Mouse (Mus musculus): ENCODE results near the gene Adamtsl4. TPM values are rescaled to one million over a fixed set of nuclear protein-coding genes. Genes with fewer than 3 reads are reported as not detected.

Gene Adamtsl4
- 10 to 100 TPM; 39.2 to 51.4 TPM for total RNA-seq (2021)
- polyA plus RNA-seq (2012; rRNA removed) = 36.2 and 46.2 TPM in 2 replicates
- long read RNA-seq, full-length matches to known transcripts = 27 of 56 reads
- long read RNA-seq, partial matches to known transcripts = 13 of 56 reads
- long read RNA-seq, other reads (novel, unspliced or antisense) = 16 of 56 reads

DNA sequence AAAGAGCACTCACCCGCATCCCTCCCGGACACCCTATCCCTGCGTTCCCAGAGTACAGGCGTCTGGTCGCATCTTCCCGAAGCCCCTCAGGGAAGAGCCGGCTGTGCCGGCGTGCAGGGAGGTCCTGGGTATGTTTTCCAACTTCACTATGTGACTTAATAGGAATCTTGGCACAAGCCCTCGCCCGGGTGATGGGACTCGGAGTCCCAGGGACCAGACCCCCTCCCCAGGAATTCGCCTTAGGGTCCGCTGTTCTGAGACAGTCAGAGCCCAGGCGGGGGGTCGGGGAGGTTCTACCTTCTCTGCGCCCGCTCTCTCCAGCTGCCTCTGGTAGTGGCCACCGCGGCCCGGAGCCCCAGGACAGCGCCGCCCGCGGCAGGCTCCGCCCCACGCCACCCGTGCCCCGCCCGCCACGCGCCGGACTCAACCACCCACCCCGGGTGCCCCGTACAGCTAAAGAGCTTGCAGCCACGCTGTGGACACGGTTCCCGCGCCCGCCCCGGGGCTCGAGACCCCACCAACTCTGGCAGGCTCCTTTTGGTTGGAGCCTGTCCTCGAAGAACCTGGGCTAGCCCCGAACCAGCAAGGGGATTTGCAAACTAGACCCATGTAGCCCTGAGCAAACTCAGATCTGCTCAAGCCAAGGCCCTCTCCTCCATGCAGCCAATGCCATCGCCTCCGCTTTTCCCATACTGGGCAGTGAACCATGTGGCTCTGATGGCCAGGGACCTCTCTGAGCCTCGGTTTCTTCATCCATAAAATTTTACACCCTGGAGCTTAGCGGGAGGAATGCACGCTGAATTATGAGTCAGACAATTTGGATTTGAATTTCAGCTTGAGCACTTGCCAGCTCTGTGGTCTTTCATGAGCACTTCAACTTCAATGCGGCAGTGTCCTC, at the start of gene Adamtsl4:
Gene Adamtsl4, minus strand, starts transcription at position 394 of the 898 bp plus-strand sequence.
- Histone ChIP-seq H3K9ac (ENCODE audit: low read depth, low read length) (peak within 1 kb of the TSS; percentile 80), H3K4me3 (peak within 1 kb of the TSS; percentile 70), H3K4me1 (ENCODE audit: control insufficient read depth, insufficient read depth, low read length) (peaks cover 18% of the 10 kb centered on the region), H3K79me2 (replicated peaks; ENCODE audit: control insufficient read depth, insufficient read depth, low read length) (no peaks in the 10 kb centered on the region), H3K36me3 (ENCODE audit: control insufficient read depth, insufficient read depth, low read length) (no peaks in the 10 kb centered on the region), H3K27ac (peak within 1 kb of the TSS; percentile 96), H3K27me3 (ENCODE audit: control insufficient read depth, insufficient read depth, low read length) (no peaks in the 10 kb centered on the region)
- peak; percentile 90 to 92 for DNase-seq
- TF ChIP-seq EP300 (IDR thresholded peaks at IDR 0.05; ENCODE audit: insufficient read depth, low read depth, low read length) = no peak
- TF ChIP-seq POLR2A (IDR thresholded peaks at IDR 0.05; ENCODE audit: insufficient read depth, low read depth, low read length) = peak; percentile 72
- peak; percentile 38 for TF ChIP-seq CTCF (IDR thresholded peaks at IDR 0.05)
- WGBS = 4% methylated on average over 49 of the region's 50 CpGs
- intact Hi-C loops (cut with DNase I) = loop anchor here (5.0 kb wide), 1 partner anchor 45 kb away; no protein-coding TSS in a partner anchor

DNA sequence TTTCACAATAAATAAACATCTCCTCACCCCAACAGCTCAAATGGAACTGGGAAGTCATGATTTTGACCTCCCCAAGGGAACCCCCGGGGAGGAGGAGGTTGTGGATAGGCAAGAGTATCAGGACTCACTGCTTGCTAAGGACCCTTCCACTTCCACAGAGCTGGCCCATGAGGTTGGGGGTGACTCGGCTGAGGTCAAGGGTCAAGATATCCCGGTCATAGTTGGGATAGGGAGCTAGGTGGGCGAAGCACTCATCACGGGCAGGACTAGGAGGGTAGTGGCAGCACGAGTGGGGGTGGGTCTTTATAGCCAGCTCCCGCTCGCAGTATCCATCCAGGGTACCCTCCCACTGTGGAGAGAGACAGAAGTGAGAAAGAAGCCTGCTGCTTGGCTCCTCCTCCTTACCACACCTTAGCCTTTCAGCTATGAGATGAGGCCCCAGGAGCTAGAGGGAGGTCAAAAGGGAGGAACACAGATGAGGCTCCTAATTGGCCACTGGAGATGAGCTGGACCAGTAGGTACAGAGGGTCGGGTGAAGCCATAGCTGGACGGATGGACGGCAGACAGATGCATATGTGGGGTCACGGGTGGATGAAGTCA, 47.5 kb upstream of the Adamtsl4 start:
- intact Hi-C loops (cut with DNase I) = no loop called here
- no peak for DNase-seq
- Histone ChIP-seq H3K4me1 (ENCODE audit: control insufficient read depth, insufficient read depth, low read length) (peaks cover 14% of the 10 kb centered on the region), H3K27ac (no peak overlapping the region), H3K9ac (ENCODE audit: low read depth, low read length) (no peak overlapping the region), H3K36me3 (ENCODE audit: control insufficient read depth, insufficient read depth, low read length) (no peaks in the 10 kb centered on the region), H3K27me3 (ENCODE audit: control insufficient read depth, insufficient read depth, low read length) (no peaks in the 10 kb centered on the region), H3K79me2 (replicated peaks; ENCODE audit: control insufficient read depth, insufficient read depth, low read length) (no peaks in the 10 kb centered on the region), H3K4me3 (no peak overlapping the region)
- 91% methylated on average over 12 of the region's 12 CpGs for WGBS
- no peak for TF ChIP-seq POLR2A (IDR thresholded peaks at IDR 0.05; ENCODE audit: insufficient read depth, low read depth, low read length)
- TF ChIP-seq EP300 (IDR thresholded peaks at IDR 0.05; ENCODE audit: insufficient read depth, low read depth, low read length) = no peak
- no peak for TF ChIP-seq CTCF (IDR thresholded peaks at IDR 0.05)

DNA sequence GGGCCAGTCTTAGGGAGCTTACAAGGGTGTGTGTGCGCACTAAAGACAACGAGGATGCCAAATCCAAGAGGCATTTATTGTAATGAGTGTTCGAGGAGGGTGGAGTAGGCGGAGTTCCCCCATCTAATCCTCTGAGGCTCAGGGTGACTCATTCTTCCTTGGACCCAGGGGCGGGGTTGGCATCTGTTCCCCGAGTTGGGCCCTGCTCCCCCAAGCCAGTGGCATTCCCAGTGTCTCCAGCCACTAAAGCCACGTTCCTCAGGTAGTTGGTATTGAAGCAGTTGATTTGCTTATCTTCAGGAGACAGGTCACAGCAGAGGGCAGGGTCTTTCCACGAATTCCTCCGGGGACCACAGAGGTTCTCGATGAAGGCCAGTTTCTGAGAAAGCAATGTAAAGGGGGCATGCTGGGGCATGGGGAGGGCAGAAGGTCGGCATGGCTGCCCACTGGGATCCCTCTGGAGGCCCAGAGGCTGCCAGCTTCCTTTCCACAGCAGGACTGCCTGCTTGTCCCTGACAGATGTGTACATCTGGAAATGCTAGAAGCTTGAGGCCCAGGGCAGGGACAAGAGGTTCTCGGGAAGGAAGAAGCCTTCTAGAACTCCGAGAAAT, 46.5 kb upstream of the Adamtsl4 start:
- H3K4me1 ChIP-seq (ENCODE audit: control insufficient read depth, insufficient read depth, low read length) = peaks cover 10% of the 10 kb centered on the region
- no peaks in the 10 kb centered on the region for H3K79me2 ChIP-seq (replicated peaks; ENCODE audit: control insufficient read depth, insufficient read depth, low read length)
- DNase-seq = peak; percentile 58 to 62
- TF ChIP-seq CTCF (IDR thresholded peaks at IDR 0.05) = no peak
- no peak for TF ChIP-seq POLR2A (IDR thresholded peaks at IDR 0.05; ENCODE audit: insufficient read depth, low read depth, low read length)
- TF ChIP-seq EP300 (IDR thresholded peaks at IDR 0.05; ENCODE audit: insufficient read depth, low read depth, low read length) = no peak
- no peaks in the 10 kb centered on the region for H3K36me3 ChIP-seq (ENCODE audit: control insufficient read depth, insufficient read depth, low read length)
- intact Hi-C loops (cut with DNase I) = loop anchor here (5.0 kb wide), 1 partner anchor 47 kb away; the partner anchor contains the start of gene Adamtsl4
- no peak overlapping the region for H3K4me3 ChIP-seq
- H3K9ac ChIP-seq (ENCODE audit: low read depth, low read length) = no peak overlapping the region
- WGBS = 66% methylated on average over 13 of the region's 13 CpGs
- peak overlapping the region; percentile 15; the same call in 1 of the 2 replicates for H3K27ac ChIP-seq
- no peaks in the 10 kb centered on the region for H3K27me3 ChIP-seq (ENCODE audit: control insufficient read depth, insufficient read depth, low read length)

DNA sequence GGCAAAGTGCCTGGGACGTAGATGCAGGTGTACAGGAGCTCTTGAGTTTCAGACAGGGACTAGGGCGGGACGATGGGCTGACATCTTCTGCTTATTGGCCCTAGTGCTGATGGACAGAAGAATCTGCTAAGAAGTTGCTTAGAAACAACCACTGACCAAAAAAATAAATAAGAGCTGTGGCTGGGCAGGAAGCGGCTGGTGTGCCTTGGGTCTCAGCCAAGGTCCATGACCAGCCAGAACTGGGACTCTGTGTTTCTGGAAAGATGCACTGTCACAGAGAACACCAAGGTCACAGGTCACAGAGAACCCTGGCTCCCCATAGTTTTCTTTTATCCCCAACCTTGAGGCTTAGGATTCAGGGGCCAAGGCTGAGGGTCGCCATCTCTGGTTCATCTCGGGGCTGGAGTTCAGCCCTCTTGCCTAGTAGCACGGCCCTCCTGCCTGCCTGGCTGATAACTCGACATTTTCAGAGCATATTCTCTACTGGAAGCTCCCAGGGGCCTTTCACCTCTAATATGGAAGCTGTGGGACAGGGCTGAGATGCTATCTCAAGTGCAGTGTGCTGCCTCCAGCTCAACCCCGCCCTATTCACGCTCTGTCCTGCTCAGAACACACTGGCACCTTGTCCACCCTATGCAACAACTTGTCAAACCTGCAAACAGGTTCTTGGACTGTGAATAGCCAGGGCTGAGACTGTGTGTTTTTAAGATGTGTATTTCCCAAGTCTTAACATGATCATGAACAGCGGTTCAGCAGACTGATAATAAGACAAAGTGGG, 45.2 kb upstream of the Adamtsl4 start:
- no peaks in the 10 kb centered on the region for H3K27me3 ChIP-seq (ENCODE audit: control insufficient read depth, insufficient read depth, low read length)
- TF ChIP-seq POLR2A (IDR thresholded peaks at IDR 0.05; ENCODE audit: insufficient read depth, low read depth, low read length) = no peak
- TF ChIP-seq CTCF (IDR thresholded peaks at IDR 0.05) = no peak
- TF ChIP-seq EP300 (IDR thresholded peaks at IDR 0.05; ENCODE audit: insufficient read depth, low read depth, low read length) = 0 out of 2 replicates have a peak, but pooled peaks have one; percentile 16
- peak overlapping the region; percentile 40 for H3K27ac ChIP-seq
- peaks cover 8% of the 10 kb centered on the region for H3K4me1 ChIP-seq (ENCODE audit: control insufficient read depth, insufficient read depth, low read length)
- no peaks in the 10 kb centered on the region for H3K79me2 ChIP-seq (replicated peaks; ENCODE audit: control insufficient read depth, insufficient read depth, low read length)
- intact Hi-C loops (cut with DNase I) = loop anchor here (5.0 kb wide), 1 partner anchor 46 kb away; the partner anchor contains the start of gene Adamtsl4
- peak; percentile 51 to 75 for DNase-seq
- no peak overlapping the region for H3K4me3 ChIP-seq
- WGBS = 53% methylated on average over 11 of the region's 11 CpGs
- no peak overlapping the region for H3K9ac ChIP-seq (ENCODE audit: low read depth, low read length)
- H3K36me3 ChIP-seq (ENCODE audit: control insufficient read depth, insufficient read depth, low read length) = no peaks in the 10 kb centered on the region

DNA sequence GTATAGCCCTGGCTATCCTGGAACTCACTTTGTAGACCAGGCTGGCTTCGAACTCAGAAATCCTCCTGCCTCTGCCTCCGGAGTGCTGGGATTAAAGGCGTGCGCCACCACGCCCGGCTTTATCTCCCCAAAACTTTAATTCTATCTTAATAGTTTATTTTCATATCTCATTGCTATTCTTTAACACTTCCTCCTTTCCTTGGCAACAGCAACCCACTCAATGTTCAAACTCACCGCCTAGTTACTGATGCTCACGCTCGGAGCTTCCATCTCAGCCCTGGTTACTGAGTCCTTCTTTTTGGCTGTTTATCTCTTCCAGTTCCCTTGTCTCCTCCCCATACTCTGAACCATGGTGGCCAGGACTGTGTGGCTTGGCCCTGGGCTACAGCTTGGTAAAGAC, 44.6 kb upstream of the Adamtsl4 start:
- 84% methylated on average over 9 of the region's 9 CpGs for WGBS
- H3K4me3 ChIP-seq = no peak overlapping the region
- DNase-seq = no peak
- no peaks in the 10 kb centered on the region for H3K27me3 ChIP-seq (ENCODE audit: control insufficient read depth, insufficient read depth, low read length)
- H3K79me2 ChIP-seq (replicated peaks; ENCODE audit: control insufficient read depth, insufficient read depth, low read length) = no peaks in the 10 kb centered on the region
- H3K9ac ChIP-seq (ENCODE audit: low read depth, low read length) = no peak overlapping the region
- peaks cover 8% of the 10 kb centered on the region for H3K4me1 ChIP-seq (ENCODE audit: control insufficient read depth, insufficient read depth, low read length)
- no peak for TF ChIP-seq EP300 (IDR thresholded peaks at IDR 0.05; ENCODE audit: insufficient read depth, low read depth, low read length)
- TF ChIP-seq CTCF (IDR thresholded peaks at IDR 0.05) = no peak
- no peak for TF ChIP-seq POLR2A (IDR thresholded peaks at IDR 0.05; ENCODE audit: insufficient read depth, low read depth, low read length)
- peak overlapping the region; percentile 26; the same call in 1 of the 2 replicates for H3K27ac ChIP-seq
- no peaks in the 10 kb centered on the region for H3K36me3 ChIP-seq (ENCODE audit: control insufficient read depth, insufficient read depth, low read length)
- intact Hi-C loops (cut with DNase I) = loop anchor here (5.0 kb wide), 1 partner anchor 45 kb away; the partner anchor contains the start of gene Adamtsl4
